Mouse (Mus musculus) spleen, adult 2 months (tissue): ENCODE measurements around the gene Rgs3.

Experiments used
- CTCF ChIP-seq: fragments of 200-500 bp; IDR thresholded peaks from 2 replicates; pipeline ENCODE4 v1.5.1; 2011; ENCODE audit warnings: mild to moderate bottlenecking, inconsistent platforms; ENCODE audit not compliant: insufficient read depth, insufficient read length, insufficient replicate concordance; ENCODE audit errors: extremely low read depth
- POLR2A ChIP-seq: fragments of 200-500 bp; IDR thresholded peaks from 2 replicates; pipeline ENCODE4 v1.6.1; 2011; ENCODE audit warnings: low read depth, low read length, inconsistent platforms

DNA sequence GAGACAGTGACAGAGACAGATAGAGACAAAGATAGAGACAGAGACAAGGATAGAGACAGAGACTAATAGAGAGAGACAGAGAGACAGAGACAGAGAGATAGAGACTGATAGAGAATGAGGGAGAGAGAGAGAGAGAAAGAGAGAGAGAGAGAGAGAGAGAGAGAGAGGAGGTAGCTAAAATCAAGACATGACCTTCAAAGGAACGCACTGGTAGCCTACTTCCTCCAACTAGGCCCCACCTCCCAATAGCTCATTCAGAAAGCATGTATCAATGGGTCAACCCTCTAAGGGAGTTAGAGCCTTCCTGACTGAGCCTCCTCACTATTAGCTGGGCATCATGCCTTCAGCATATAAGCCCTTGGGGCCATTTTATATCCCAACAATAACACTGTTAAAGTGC lies 8.7 kb downstream of the Rgs3 start:
- TF ChIP-seq POLR2A, result no peak
- TF ChIP-seq CTCF, result no peak
